26 mouse cellular contexts compared by ENCODE assay signal in genomic region chr12:26783800-26784199, GRCm38 (mm10).
DNase-seq lines count a peak whose midpoint lies in the region; ATAC-seq and TF ChIP-seq lines count a peak whose summit lies in the region.
"Had no signal": no experiment of that assay in that cellular context is flagged by ENCODE, and none has a peak within 500 bp of the region (broad histone marks: within the 10 kb centered on the region; RNA-seq: fewer than 3 reads in every experiment).

No protein-coding gene starts in this region.

- H3K9me3 ChIP-seq in forebrain, embryonic 14.5 days (replicated peaks; ENCODE audit: control insufficient read depth, low read length), result no peaks in the 10 kb centered on the region
- H3K9me3 ChIP-seq in forebrain, embryonic 11.5 days (ENCODE audit: control insufficient read depth, low read length), result no peaks in the 10 kb centered on the region
- no peaks in the 10 kb centered on the region for H3K9me3 ChIP-seq in heart, embryonic 10.5 days
- no peaks in the 10 kb centered on the region for H3K9me3 ChIP-seq in heart, embryonic 11.5 days (replicated peaks; ENCODE audit: control insufficient read depth, low read length)
- H3K9me3 ChIP-seq in forebrain, postnatal 0 days (ENCODE audit: low read length), result no peaks in the 10 kb centered on the region
- H3K9me3 ChIP-seq: embryonic facial prominence, embryonic 12.5 days; embryonic facial prominence, embryonic 15.5 days; heart, embryonic 13.5 days; hindbrain, embryonic 12.5 days; hindbrain, embryonic 15.5 days had no signal

- no peaks in the 10 kb centered on the region for H3K36me3 ChIP-seq in forebrain, embryonic 14.5 days (ENCODE audit: control insufficient read depth, insufficient read depth, low read length)
- no peaks in the 10 kb centered on the region for H3K36me3 ChIP-seq in forebrain, embryonic 11.5 days (ENCODE audit: control insufficient read depth, insufficient read depth, low read length)
- no peaks in the 10 kb centered on the region for H3K36me3 ChIP-seq in heart, embryonic 10.5 days
- H3K36me3 ChIP-seq in heart, embryonic 11.5 days (ENCODE audit: control insufficient read depth, insufficient read depth, low read length), result no peaks in the 10 kb centered on the region
- H3K36me3 ChIP-seq in forebrain, postnatal 0 days (ENCODE audit: insufficient read depth), result no peaks in the 10 kb centered on the region
- H3K36me3 ChIP-seq: embryonic facial prominence, embryonic 12.5 days; embryonic facial prominence, embryonic 15.5 days; G1E; heart, embryonic 13.5 days; hindbrain, embryonic 12.5 days; hindbrain, embryonic 15.5 days had no signal

- no peaks in the 10 kb centered on the region; the same call in none of the 2 replicates for H3K4me1 ChIP-seq in forebrain, embryonic 14.5 days (ENCODE audit: control insufficient read depth, insufficient read depth, low read length)
- H3K4me1 ChIP-seq in forebrain, embryonic 11.5 days (replicated peaks; ENCODE audit: control insufficient read depth, insufficient read depth, low read length), result no peaks in the 10 kb centered on the region
- H3K4me1 ChIP-seq in heart, embryonic 10.5 days, result no peaks in the 10 kb centered on the region
- no peaks in the 10 kb centered on the region for H3K4me1 ChIP-seq in heart, embryonic 11.5 days (ENCODE audit: control insufficient read depth, insufficient read depth, low read length)
- H3K4me1 ChIP-seq in forebrain, postnatal 0 days (ENCODE audit: insufficient read depth), result 0 out of 2 replicates have a peak, but pooled peaks cover 5% of the 10 kb centered on the region
- H3K4me1 ChIP-seq: embryonic facial prominence, embryonic 12.5 days; embryonic facial prominence, embryonic 15.5 days; heart, embryonic 13.5 days; hindbrain, embryonic 15.5 days had no signal

- TF ChIP-seq CTCF in brain, embryonic 14.5 days (IDR thresholded peaks at IDR 0.05; ENCODE audit: borderline replicate concordance, extremely low read depth, insufficient read depth, insufficient read length), result no peak
- TF ChIP-seq CTCF in forebrain, postnatal 0 days (IDR thresholded peaks at IDR 0.05; ENCODE audit: low read depth), result no peak

- no peak overlapping the region for H3K4me3 ChIP-seq in forebrain, embryonic 14.5 days (ENCODE audit: low read depth, low read length)
- no peak overlapping the region for H3K4me3 ChIP-seq in forebrain, embryonic 11.5 days (ENCODE audit: low read depth, low read length)
- H3K4me3 ChIP-seq in heart, embryonic 10.5 days, result no peak overlapping the region
- no peak overlapping the region for H3K4me3 ChIP-seq in heart, embryonic 11.5 days (ENCODE audit: low read depth, low read length)
- H3K4me3 ChIP-seq in forebrain, postnatal 0 days (ENCODE audit: low read depth, low read length), result no peak overlapping the region
- H3K4me3 ChIP-seq: embryonic facial prominence, embryonic 12.5 days; embryonic facial prominence, embryonic 15.5 days; heart, embryonic 13.5 days; hindbrain, embryonic 12.5 days; hindbrain, embryonic 15.5 days had no signal

- no peak for TF ChIP-seq POLR2A in brain, embryonic 14.5 days (IDR thresholded peaks at IDR 0.05; ENCODE audit: borderline replicate concordance, extremely low read depth, insufficient read depth, insufficient read length, poor library complexity, severe bottlenecking)

- 38% methylated on average over 3 of the region's 3 CpGs for WGBS in forebrain, embryonic 14.5 days
- WGBS in forebrain, embryonic 11.5 days, result 84% methylated on average over 3 of the region's 3 CpGs
- 90% methylated on average over 3 of the region's 3 CpGs for WGBS in heart, embryonic 10.5 days
- 82% methylated on average over 3 of the region's 3 CpGs for WGBS in heart, embryonic 11.5 days (ENCODE audit: insufficient replicate concordance)
- WGBS in forebrain, postnatal 0 days, result 37% methylated on average over 3 of the region's 3 CpGs

- H3K27ac ChIP-seq in forebrain, embryonic 14.5 days (ENCODE audit: low read depth, low read length), result no peak overlapping the region
- H3K27ac ChIP-seq in forebrain, embryonic 11.5 days (ENCODE audit: low read depth, low read length), result no peak overlapping the region
- no peak overlapping the region for H3K27ac ChIP-seq in heart, embryonic 10.5 days
- H3K27ac ChIP-seq in heart, embryonic 11.5 days (ENCODE audit: low read depth, low read length), result no peak overlapping the region
- H3K27ac ChIP-seq in forebrain, postnatal 0 days (ENCODE audit: low read depth, low read length), result 0 out of 2 replicates have a peak overlapping the region, but pooled peaks have one; percentile 10
- H3K27ac ChIP-seq: embryonic facial prominence, embryonic 12.5 days; embryonic facial prominence, embryonic 15.5 days; heart, embryonic 13.5 days; hindbrain, embryonic 12.5 days; hindbrain, embryonic 15.5 days had no signal

- H3K27me3 ChIP-seq in forebrain, embryonic 14.5 days (replicated peaks; ENCODE audit: control insufficient read depth, insufficient read depth, low read length), result no peaks in the 10 kb centered on the region
- no peaks in the 10 kb centered on the region for H3K27me3 ChIP-seq in forebrain, embryonic 11.5 days (ENCODE audit: control insufficient read depth, insufficient read depth, low read length)
- H3K27me3 ChIP-seq in heart, embryonic 10.5 days (ENCODE audit: insufficient read depth, poor library complexity, severe bottlenecking), result no peaks in the 10 kb centered on the region
- H3K27me3 ChIP-seq in heart, embryonic 11.5 days (ENCODE audit: control insufficient read depth, insufficient read depth, low read length), result no peaks in the 10 kb centered on the region
- H3K27me3 ChIP-seq in forebrain, postnatal 0 days (ENCODE audit: insufficient read depth, low read length), result no peaks in the 10 kb centered on the region
- H3K27me3 ChIP-seq: CH12.LX; embryonic facial prominence, embryonic 12.5 days; embryonic facial prominence, embryonic 15.5 days; heart, embryonic 13.5 days; hindbrain, embryonic 12.5 days; hindbrain, embryonic 15.5 days; Patski had no signal

- no peak overlapping the region for H3K9ac ChIP-seq in forebrain, embryonic 14.5 days (ENCODE audit: low read length)
- no peak overlapping the region for H3K9ac ChIP-seq in forebrain, embryonic 11.5 days (ENCODE audit: low read length)
- H3K9ac ChIP-seq in heart, embryonic 11.5 days (ENCODE audit: low read depth, low read length), result no peak overlapping the region
- no peak overlapping the region for H3K9ac ChIP-seq in forebrain, postnatal 0 days
- H3K9ac ChIP-seq: embryonic facial prominence, embryonic 12.5 days; embryonic facial prominence, embryonic 15.5 days; heart, embryonic 13.5 days; hindbrain, embryonic 12.5 days; hindbrain, embryonic 15.5 days had no signal

- peak; percentile 50; the same call in 1 of the 2 replicates for ATAC-seq in forebrain, embryonic 14.5 days
- no peak for ATAC-seq in forebrain, embryonic 11.5 days (replicated peaks; ENCODE audit: low FRiP score)
- no peak for ATAC-seq in heart, embryonic 11.5 days (replicated peaks; ENCODE audit: insufficient number of reproducible peaks, low FRiP score, low TSS enrichment)
- ATAC-seq in forebrain, postnatal 0 days, result peak; percentile 56; the same call in 1 of the 2 replicates
- ATAC-seq: intestine, postnatal 0 days; Patski had no signal

- no peak overlapping the region for H3K4me2 ChIP-seq in forebrain, embryonic 14.5 days (ENCODE audit: low read length)
- H3K4me2 ChIP-seq in forebrain, embryonic 11.5 days (ENCODE audit: low read depth, low read length, severe bottlenecking), result no peak overlapping the region
- no peak overlapping the region for H3K4me2 ChIP-seq in heart, embryonic 11.5 days
- no peak overlapping the region for H3K4me2 ChIP-seq in forebrain, postnatal 0 days (ENCODE audit: low read depth)
- H3K4me2 ChIP-seq: embryonic facial prominence, embryonic 12.5 days; embryonic facial prominence, embryonic 15.5 days; heart, embryonic 13.5 days; hindbrain, embryonic 12.5 days; hindbrain, embryonic 15.5 days had no signal

- peak; percentile 78 for DNase-seq in forebrain, embryonic 14.5 days (ENCODE audit: low spot score)
- DNase-seq in forebrain, embryonic 11.5 days (ENCODE audit: low spot score), result no peak
- peak; percentile 0 for DNase-seq in heart, embryonic 10.5 days (ENCODE audit: low spot score)
- peak; percentile 82 for DNase-seq in brain, embryonic 14.5 days (ENCODE audit: low read depth)
- DNase-seq in forebrain, postnatal 0 days, result peak; percentile 62
- no peak for DNase-seq in c-Kit-positive CD71-positive TER-119-positive erythroid progenitor cells, embryonic 14.5 days (ENCODE audit: low spot score)
- DNase-seq in adrenal gland, postnatal 4 days (ENCODE audit: low spot score in 2 of 2), result no peak
- DNase-seq: adrenal gland, postnatal 10 days; adrenal gland, postnatal 36 days; B cell, adult 2 months; cerebellum, adult 18-20 months; cerebellum, adult 9-10 months; gastrocnemius, postnatal 10 days; gastrocnemius, postnatal 36 days; heart, postnatal 14 days; kidney, adult 2 months had no signal

Comparison
In these comparisons a context has a peak if more than half of its experiments do, and no peak if none do; other contexts are left out.
1. ATAC-seq: peak in forebrain, embryonic 14.5 days (single experiment) and forebrain, postnatal 0 days (single experiment); none in forebrain, embryonic 11.5 days (single experiment) and heart, embryonic 11.5 days (single experiment).
2. DNase-seq: peak in forebrain, embryonic 14.5 days (single experiment), heart, embryonic 10.5 days (single experiment), brain, embryonic 14.5 days (single experiment) and forebrain, postnatal 0 days (single experiment); none in forebrain, embryonic 11.5 days (single experiment), c-Kit-positive CD71-positive TER-119-positive erythroid progenitor cells, embryonic 14.5 days (single experiment) and adrenal gland, postnatal 4 days (0 of 2).